Mouse (Mus musculus) retina, embryonic 14.5 days (tissue): ENCODE measurements around the gene Gm21767.
"Not testable (repeated sequence)": the region's sequence is repeated elsewhere in the genome, so short reads cannot be mapped to it uniquely, and the experiment has no call there.

ENCODE experiments used
- DNase-seq: peaks from one replicate; pipeline ENCODE4 v3.0.0-alpha.2; 2015; ENCODE audit warnings: low spot score

Gm21767 gene

DNA sequence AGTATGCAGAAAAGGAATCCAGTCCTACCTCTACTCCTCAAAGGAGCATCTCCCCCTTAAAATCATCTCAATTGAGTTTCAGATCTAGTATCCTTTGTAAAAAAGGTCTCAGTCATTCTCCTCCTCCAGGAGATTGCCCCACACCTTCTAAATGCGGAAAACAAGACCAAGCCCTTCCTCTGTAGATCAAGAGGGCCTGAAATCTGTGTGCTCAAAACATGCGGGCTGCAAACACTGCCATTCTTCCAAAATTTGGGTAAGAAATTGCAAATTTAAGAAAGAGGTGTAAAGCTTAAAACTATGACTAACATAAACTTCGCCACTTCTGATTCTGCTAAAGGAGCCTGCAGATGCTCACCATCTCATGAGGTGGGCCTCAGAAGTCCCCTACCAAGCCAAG, at the start of gene Gm21767:
TSS of gene Gm21767 (plus strand) at position 301 of the 400 bp plus-strand sequence.
- DNase-seq, result not testable (repeated sequence)
